Mouse (Mus musculus) cerebellum, postnatal 4 days (tissue): ENCODE measurements around the gene Arsg.

Source experiments
- DNase-seq, 2 experiments: peaks; one replicate each; pipeline ENCODE4 v3.0.0; 2022; ENCODE audit warnings: low spot score in 2 of 2, mixed read lengths in 1 of 2

The Arsg gene

GRCm38 (mm10) chr11:109473171-109474085 lies at the start of gene Arsg, which contains the start of gene Slc16a6:
Gene Arsg, plus strand, starts transcription at chr11:109473374.
Gene Slc16a6, minus strand, starts transcription at chr11:109473598.
- peak; percentile 63 to 85 for DNase-seq

GRCm38 (mm10) chr11:109425392-109426271 lies 47.5 kb upstream of the Arsg start, which contains the start of gene Amz2:
Gene Amz2, plus strand, starts transcription at chr11:109425946.
- DNase-seq: peak; percentile 95 to 98

- no peak for DNase-seq
These were observed 46.9 kb upstream of the Arsg start for GRCm38 (mm10) chr11:109426272-109426586.

- no peak for DNase-seq
These were observed 45.8 kb upstream of the Arsg start for GRCm38 (mm10) chr11:109427353-109427752.

GRCm38 (mm10) chr11:109434233-109434798 lies 38.9 kb upstream of the Arsg start:
- no peak for DNase-seq

GRCm38 (mm10) chr11:109436889-109437288 lies 36.3 kb upstream of the Arsg start:
- no peak for DNase-seq

GRCm38 (mm10) chr11:109439209-109439608 lies 34.0 kb upstream of the Arsg start:
- no peak for DNase-seq

GRCm38 (mm10) chr11:109439829-109440340 lies 33.3 kb upstream of the Arsg start:
- peak; percentile 35 to 58 for DNase-seq

GRCm38 (mm10) chr11:109440641-109441040 lies 32.5 kb upstream of the Arsg start:
- no peak for DNase-seq

GRCm38 (mm10) chr11:109441119-109441518 lies 32.1 kb upstream of the Arsg start:
- peak in 1 of 2 experiments; percentile 33 for DNase-seq

GRCm38 (mm10) chr11:109442166-109442730 lies 30.9 kb upstream of the Arsg start:
- DNase-seq: no peak

- DNase-seq: no peak
These were observed 29.5 kb upstream of the Arsg start for GRCm38 (mm10) chr11:109443468-109444263.

- peak in 1 of 2 experiments; percentile 30 for DNase-seq
These were observed 28.6 kb upstream of the Arsg start for GRCm38 (mm10) chr11:109444600-109444999.

- DNase-seq: peak in 1 of 2 experiments; percentile 7
These were observed 27.6 kb upstream of the Arsg start for GRCm38 (mm10) chr11:109445438-109446035.

- no peak for DNase-seq
These were observed 22.0 kb upstream of the Arsg start for GRCm38 (mm10) chr11:109451169-109451568.

- no peak for DNase-seq
These were observed 16.9 kb upstream of the Arsg start for GRCm38 (mm10) chr11:109456261-109456660.

GRCm38 (mm10) chr11:109458165-109458564 lies 15.0 kb upstream of the Arsg start:
- no peak for DNase-seq

- no peak for DNase-seq
These were observed 12.6 kb upstream of the Arsg start for GRCm38 (mm10) chr11:109460586-109460985.

GRCm38 (mm10) chr11:109465068-109465467 lies 8.1 kb upstream of the Arsg start:
- no peak for DNase-seq

GRCm38 (mm10) chr11:109466987-109467386 lies 6.2 kb upstream of the Arsg start:
- DNase-seq: no peak
